Mouse (Mus musculus): ENCODE measurements around the gene Vma21-ps. TPM values are rescaled to one million over a fixed set of nuclear protein-coding genes. Genes with fewer than 3 reads are reported as not detected.

Vma21-ps gene
- total and polyA plus RNA-seq, 2 experiments from 2014 or later, result not detected

GRCm38 (mm10) chr4:52473431-52473830, 23.6 kb downstream of the Vma21-ps start:
- H3K4me2 ChIP-seq (ENCODE audit: low read depth, low read length), result no peak overlapping the region
- no peak for DNase-seq (ENCODE audit: low spot score)
- 90% methylated on average over 3 of the region's 3 CpGs for WGBS
- H3K4me1 ChIP-seq (ENCODE audit: insufficient read depth, low read length), result no peaks in the 10 kb centered on the region
- H3K9me3 ChIP-seq (ENCODE audit: low read length), result no peaks in the 10 kb centered on the region
- H3K4me3 ChIP-seq (ENCODE audit: low read length), result no peak overlapping the region
- no peaks in the 10 kb centered on the region for H3K27me3 ChIP-seq (ENCODE audit: insufficient read depth, low read length)
- no peaks in the 10 kb centered on the region for H3K36me3 ChIP-seq (ENCODE audit: insufficient read depth, low read length)
- no peak for ATAC-seq
- H3K27ac ChIP-seq, result no peak overlapping the region
- TF ChIP-seq CTCF (IDR thresholded peaks at IDR 0.05; ENCODE audit: low read depth), result no peak
- H3K9ac ChIP-seq (replicated peaks; ENCODE audit: low read length), result no peak overlapping the region

- H3K36me3 ChIP-seq (ENCODE audit: insufficient read depth, low read length), result 0 out of 2 replicates have a peak, but pooled peaks cover 6% of the 10 kb centered on the region
- no peak overlapping the region for H3K9ac ChIP-seq (replicated peaks; ENCODE audit: low read length)
- TF ChIP-seq CTCF (IDR thresholded peaks at IDR 0.05; ENCODE audit: low read depth), result no peak
- H3K4me2 ChIP-seq (ENCODE audit: low read depth, low read length), result no peak overlapping the region
- H3K4me1 ChIP-seq (ENCODE audit: insufficient read depth, low read length), result no peaks in the 10 kb centered on the region
- H3K9me3 ChIP-seq (ENCODE audit: low read length), result no peaks in the 10 kb centered on the region
- DNase-seq (ENCODE audit: low spot score), result no peak
- ATAC-seq, result no peak
- no peak overlapping the region for H3K27ac ChIP-seq
- H3K4me3 ChIP-seq (ENCODE audit: low read length), result no peak overlapping the region
- no peaks in the 10 kb centered on the region for H3K27me3 ChIP-seq (ENCODE audit: insufficient read depth, low read length)
- WGBS, result 87% methylated on average over 5 of the region's 5 CpGs
Measured at GRCm38 (mm10) chr4:52461321-52461720, 35.7 kb downstream of the Vma21-ps start.

GRCm38 (mm10) chr4:52459726-52460125, 37.3 kb downstream of the Vma21-ps start:
- Histone ChIP-seq H3K27me3 (ENCODE audit: insufficient read depth, low read length) (no peaks in the 10 kb centered on the region), H3K27ac (no peak overlapping the region), H3K9ac (replicated peaks; ENCODE audit: low read length) (no peak overlapping the region), H3K4me3 (ENCODE audit: low read length) (no peak overlapping the region), H3K4me2 (ENCODE audit: low read depth, low read length) (no peak overlapping the region), H3K36me3 (ENCODE audit: insufficient read depth, low read length) (0 out of 2 replicates have a peak, but pooled peaks cover 6% of the 10 kb centered on the region), H3K4me1 (ENCODE audit: insufficient read depth, low read length) (no peaks in the 10 kb centered on the region), H3K9me3 (ENCODE audit: low read length) (no peaks in the 10 kb centered on the region)
- 94% methylated on average over 1 of the region's 1 CpGs for WGBS
- DNase-seq (ENCODE audit: low spot score) (no peak), ATAC-seq (no peak)
- TF ChIP-seq CTCF (IDR thresholded peaks at IDR 0.05; ENCODE audit: low read depth), result peak; percentile 53

Other genes starting within 250 kb of the Vma21-ps start
- gene Smc2, start 58.0 kb downstream of the Vma21-ps start, total RNA-seq (2014; rRNA removed), result 13.3 and 16.0 TPM in 2 replicates
- 55.8 and 64.6 TPM in 2 replicates for gene Smc2, start 58.0 kb downstream of the Vma21-ps start, polyA plus RNA-seq (2015; fragmentation: Nextera tagmentation; extraction: Ambion mirVana)
- not detected in 2 replicates for gene Toporsl, start 99.0 kb upstream of the Vma21-ps start, total RNA-seq (2014; rRNA removed)
- not detected in 2 replicates for gene Toporsl, start 99.0 kb upstream of the Vma21-ps start, polyA plus RNA-seq (2015; fragmentation: Nextera tagmentation; extraction: Ambion mirVana)

Measured in hindbrain, postnatal 0 days (tissue).